Comparison of ENCODE assay signal across 10 mouse cellular contexts in genomic region chr9:31301526-31302311, GRCm38 (mm10). TPM values are rescaled to one million over a fixed set of nuclear protein-coding genes. Genes with fewer than 3 reads are reported as not detected.
DNase-seq lines count a peak whose midpoint lies in the region; ATAC-seq lines count a peak whose summit lies in the region.
"Had no signal": no experiment of that assay in that cellular context is flagged by ENCODE, and none has a peak within 500 bp of the region (broad histone marks: within the 10 kb centered on the region; RNA-seq: fewer than 3 reads in every experiment).

No protein-coding gene starts in this region.

- H3K9me3 ChIP-seq in forebrain, embryonic 13.5 days (replicated peaks) = no peaks in the 10 kb centered on the region
- H3K9me3 ChIP-seq in forebrain, embryonic 16.5 days (ENCODE audit: control insufficient read depth, low read length) = no peaks in the 10 kb centered on the region
- H3K9me3 ChIP-seq in midbrain, embryonic 14.5 days (ENCODE audit: control insufficient read depth, low read length) = no peaks in the 10 kb centered on the region
- H3K9me3 ChIP-seq in midbrain, embryonic 10.5 days (replicated peaks) = no peaks in the 10 kb centered on the region

- no peak overlapping the region for H3K27ac ChIP-seq in forebrain, embryonic 13.5 days
- no peak overlapping the region for H3K27ac ChIP-seq in forebrain, embryonic 16.5 days (ENCODE audit: low read length)
- H3K27ac ChIP-seq in midbrain, embryonic 14.5 days (replicated peaks; ENCODE audit: low read depth, low read length) = 0 out of 2 replicates have a peak overlapping the region, but pooled peaks have one; percentile 37
- no peak overlapping the region for H3K27ac ChIP-seq in midbrain, embryonic 10.5 days (replicated peaks)

- peak; percentile 40 for DNase-seq in midbrain, embryonic 14.5 days
- no peak for DNase-seq in midbrain, embryonic 10.5 days (ENCODE audit: low spot score)
- peak; percentile 75 for DNase-seq in thymus, postnatal 4 days
- no peak for DNase-seq in Muller cell, postnatal 12 days (ENCODE audit: inconsistent ontology term)
- DNase-seq in right cerebral cortex, adult 2 months (ENCODE audit: low spot score in 2 of 2) = no peak
- DNase-seq: heart, postnatal 36 days; kidney, postnatal 4 days had no signal

- H3K36me3 ChIP-seq in forebrain, embryonic 13.5 days (ENCODE audit: poor library complexity, severe bottlenecking) = no peaks in the 10 kb centered on the region
- H3K36me3 ChIP-seq in forebrain, embryonic 16.5 days (ENCODE audit: control insufficient read depth, insufficient read depth) = no peaks in the 10 kb centered on the region
- no peaks in the 10 kb centered on the region for H3K36me3 ChIP-seq in midbrain, embryonic 14.5 days (ENCODE audit: control insufficient read depth, insufficient read depth, low read length)
- H3K36me3 ChIP-seq in midbrain, embryonic 10.5 days = peaks cover 7% of the 10 kb centered on the region; the same call in 1 of the 2 replicates

- H3K4me2 ChIP-seq in forebrain, embryonic 13.5 days = no peak overlapping the region
- H3K4me2 ChIP-seq in forebrain, embryonic 16.5 days (ENCODE audit: low read length) = no peak overlapping the region
- no peak overlapping the region for H3K4me2 ChIP-seq in midbrain, embryonic 14.5 days (ENCODE audit: low read length)

- H3K27me3 ChIP-seq in forebrain, embryonic 13.5 days = no peaks in the 10 kb centered on the region
- H3K27me3 ChIP-seq in forebrain, embryonic 16.5 days (replicated peaks; ENCODE audit: control insufficient read depth, insufficient read depth, low read length) = no peaks in the 10 kb centered on the region
- no peaks in the 10 kb centered on the region for H3K27me3 ChIP-seq in midbrain, embryonic 14.5 days (ENCODE audit: control insufficient read depth, insufficient read depth, low read length)
- no peaks in the 10 kb centered on the region for H3K27me3 ChIP-seq in midbrain, embryonic 10.5 days (ENCODE audit: low read depth, poor library complexity, severe bottlenecking)

- 84% methylated on average over 5 of the region's 5 CpGs for WGBS in forebrain, embryonic 13.5 days
- 88% methylated on average over 5 of the region's 5 CpGs for WGBS in forebrain, embryonic 16.5 days
- WGBS in midbrain, embryonic 14.5 days = 79% methylated on average over 5 of the region's 5 CpGs
- 82% methylated on average over 5 of the region's 5 CpGs for WGBS in midbrain, embryonic 10.5 days

- peak; percentile 45; the same call in 1 of the 2 replicates for ATAC-seq in forebrain, embryonic 13.5 days
- ATAC-seq in forebrain, embryonic 16.5 days = no peak
- no peak for ATAC-seq in midbrain, embryonic 14.5 days (ENCODE audit: low FRiP score, low TSS enrichment)
- ATAC-seq in megakaryocyte progenitor cell, adult 5-6 weeks (replicated peaks; ENCODE audit: poor library complexity) = peak; percentile 15

- no peak overlapping the region for H3K9ac ChIP-seq in forebrain, embryonic 13.5 days
- no peak overlapping the region for H3K9ac ChIP-seq in forebrain, embryonic 16.5 days (replicated peaks; ENCODE audit: low read depth, low read length)
- H3K9ac ChIP-seq in midbrain, embryonic 14.5 days (replicated peaks; ENCODE audit: low read length) = no peak overlapping the region

- H3K4me1 ChIP-seq in forebrain, embryonic 13.5 days = 0 out of 2 replicates have a peak, but pooled peaks cover 9% of the 10 kb centered on the region
- H3K4me1 ChIP-seq in forebrain, embryonic 16.5 days (replicated peaks; ENCODE audit: control insufficient read depth, insufficient read depth, low read length) = peaks cover 3% of the 10 kb centered on the region; the same call in 1 of the 2 replicates
- no peaks in the 10 kb centered on the region for H3K4me1 ChIP-seq in midbrain, embryonic 14.5 days (ENCODE audit: control insufficient read depth, insufficient read depth, low read length)
- peaks cover 4% of the 10 kb centered on the region for H3K4me1 ChIP-seq in midbrain, embryonic 10.5 days

- no peak overlapping the region for H3K4me3 ChIP-seq in forebrain, embryonic 13.5 days
- H3K4me3 ChIP-seq in forebrain, embryonic 16.5 days (replicated peaks; ENCODE audit: low read length) = no peak overlapping the region
- H3K4me3 ChIP-seq in midbrain, embryonic 14.5 days (replicated peaks; ENCODE audit: low read depth, low read length) = no peak overlapping the region
- no peak overlapping the region for H3K4me3 ChIP-seq in midbrain, embryonic 10.5 days

RNA-seq across cellular contexts. Expression of gene Prdm10, which starts 21.4 kb away (rescaled TPM):
- 8.6 and 8.8 TPM in 2 replicates for polyA plus RNA-seq in forebrain, embryonic 13.5 days (2015; fragmentation: Nextera tagmentation; extraction: Ambion mirVana)
- 9.8 and 12.1 TPM in 2 replicates for polyA plus RNA-seq in forebrain, embryonic 16.5 days (2015; fragmentation: Nextera tagmentation; extraction: Ambion mirVana)
- 9.1 and 9.7 TPM in 2 replicates for polyA plus RNA-seq in midbrain, embryonic 14.5 days (2014; fragmentation: Nextera tagmentation; extraction: Ambion mirVana)
- 7.3 and 8.7 TPM in 2 replicates for polyA plus RNA-seq in midbrain, embryonic 10.5 days (2016; fragmentation: Nextera tagmentation; extraction: Ambion mirVana)
- total RNA-seq in megakaryocyte progenitor cell, adult 5-6 weeks (2015) = 8.9 and 11.7 TPM in 2 replicates
- 9.2 and 10.6 TPM in 2 replicates for total RNA-seq in megakaryocyte progenitor cell, adult 5-6 weeks (2017)

Comparison
In these comparisons a context has a peak if more than half of its experiments do, and no peak if none do; other contexts are left out.
1. ATAC-seq: peak in forebrain, embryonic 13.5 days (single experiment) and megakaryocyte progenitor cell, adult 5-6 weeks (single experiment); none in forebrain, embryonic 16.5 days (single experiment) and midbrain, embryonic 14.5 days (single experiment).
2. DNase-seq: peak in midbrain, embryonic 14.5 days (single experiment) and thymus, postnatal 4 days (single experiment); none in midbrain, embryonic 10.5 days (single experiment), Muller cell, postnatal 12 days (single experiment) and right cerebral cortex, adult 2 months (0 of 2).